Mouse (Mus musculus): ENCODE results near the gene Limch1. TPM values are rescaled to one million over a fixed set of nuclear protein-coding genes. Genes with fewer than 3 reads are reported as not detected.

The Limch1 gene
- polyA plus RNA-seq, 1 experiment from 2014 or later: 37.5 TPM

GRCm38 (mm10) chr5:66861232-66862035, 115.8 kb downstream of the Limch1 start:
- peak overlapping the region; percentile 31 for H3K27ac ChIP-seq (ENCODE audit: low read length)
- 39% methylated on average over 17 of the region's 17 CpGs for WGBS
- peak; percentile 73; the same call in 1 of the 2 replicates for ATAC-seq (ENCODE audit: low FRiP score, low TSS enrichment)
- H3K27me3 ChIP-seq (ENCODE audit: insufficient read depth, low read length): no peaks in the 10 kb centered on the region
- H3K4me1 ChIP-seq (ENCODE audit: insufficient read depth, low read length): peaks cover 17% of the 10 kb centered on the region
- no peaks in the 10 kb centered on the region for H3K9me3 ChIP-seq (ENCODE audit: low read length)
- no peak overlapping the region for H3K9ac ChIP-seq (replicated peaks; ENCODE audit: low read length)
- no peak overlapping the region for H3K4me2 ChIP-seq (replicated peaks; ENCODE audit: low read depth, low read length)
- H3K36me3 ChIP-seq (ENCODE audit: insufficient read depth, low read length): no peaks in the 10 kb centered on the region
- H3K4me3 ChIP-seq (ENCODE audit: low read length): no peak overlapping the region

- Histone ChIP-seq H3K4me2 (replicated peaks; ENCODE audit: low read depth, low read length) (no peak overlapping the region), H3K9me3 (ENCODE audit: low read length) (no peaks in the 10 kb centered on the region), H3K27ac (ENCODE audit: low read length) (0 out of 2 replicates have a peak overlapping the region, but pooled peaks have one; percentile 28), H3K36me3 (ENCODE audit: insufficient read depth, low read length) (no peaks in the 10 kb centered on the region), H3K9ac (replicated peaks; ENCODE audit: low read length) (no peak overlapping the region), H3K4me3 (ENCODE audit: low read length) (no peak overlapping the region), H3K4me1 (ENCODE audit: insufficient read depth, low read length) (peaks cover 17% of the 10 kb centered on the region), H3K27me3 (ENCODE audit: insufficient read depth, low read length) (no peaks in the 10 kb centered on the region)
- ATAC-seq (ENCODE audit: low FRiP score, low TSS enrichment): peak; percentile 50; the same call in 1 of the 2 replicates
- 33% methylated on average over 4 of the region's 4 CpGs for WGBS
Measured at GRCm38 (mm10) chr5:66862151-66862550, 116.5 kb downstream of the Limch1 start.

- Histone ChIP-seq H3K4me1 (ENCODE audit: insufficient read depth, low read length) (peaks cover 17% of the 10 kb centered on the region), H3K4me2 (replicated peaks; ENCODE audit: low read depth, low read length) (no peak overlapping the region), H3K9me3 (ENCODE audit: low read length) (no peaks in the 10 kb centered on the region), H3K9ac (replicated peaks; ENCODE audit: low read length) (no peak overlapping the region), H3K27ac (ENCODE audit: low read length) (no peak overlapping the region), H3K27me3 (ENCODE audit: insufficient read depth, low read length) (no peaks in the 10 kb centered on the region), H3K36me3 (ENCODE audit: insufficient read depth, low read length) (no peaks in the 10 kb centered on the region), H3K4me3 (ENCODE audit: low read length) (no peak overlapping the region)
- ATAC-seq (ENCODE audit: low FRiP score, low TSS enrichment): no peak
- whole genome bisulfite sequencing: 74% methylated on average over 5 of the region's 5 CpGs
Measured at GRCm38 (mm10) chr5:66865229-66865628, 119.6 kb downstream of the Limch1 start.

- H3K4me3 ChIP-seq (ENCODE audit: low read length): no peak overlapping the region
- H3K36me3 ChIP-seq (ENCODE audit: insufficient read depth, low read length): no peaks in the 10 kb centered on the region
- 65% methylated on average over 8 of the region's 8 CpGs for WGBS
- H3K27me3 ChIP-seq (ENCODE audit: insufficient read depth, low read length): no peaks in the 10 kb centered on the region
- H3K27ac ChIP-seq (ENCODE audit: low read length): no peak overlapping the region
- no peak for ATAC-seq (ENCODE audit: low FRiP score, low TSS enrichment)
- peaks cover 15% of the 10 kb centered on the region for H3K4me1 ChIP-seq (ENCODE audit: insufficient read depth, low read length)
- no peak overlapping the region for H3K4me2 ChIP-seq (replicated peaks; ENCODE audit: low read depth, low read length)
- no peaks in the 10 kb centered on the region for H3K9me3 ChIP-seq (ENCODE audit: low read length)
- no peak overlapping the region for H3K9ac ChIP-seq (replicated peaks; ENCODE audit: low read length)
Measured at GRCm38 (mm10) chr5:66866019-66866418, 120.4 kb downstream of the Limch1 start.

- no peak for ATAC-seq (ENCODE audit: low FRiP score, low TSS enrichment)
Measured at GRCm38 (mm10) chr5:66869545-66869944, 123.9 kb downstream of the Limch1 start.

GRCm38 (mm10) chr5:66871521-66872050, 126.0 kb downstream of the Limch1 start:
- Histone ChIP-seq H3K36me3 (ENCODE audit: insufficient read depth, low read length) (no peaks in the 10 kb centered on the region), H3K27ac (ENCODE audit: low read length) (no peak overlapping the region), H3K27me3 (ENCODE audit: insufficient read depth, low read length) (no peaks in the 10 kb centered on the region), H3K9me3 (ENCODE audit: low read length) (no peaks in the 10 kb centered on the region), H3K4me3 (ENCODE audit: low read length) (no peak overlapping the region), H3K4me2 (replicated peaks; ENCODE audit: low read depth, low read length) (no peak overlapping the region), H3K9ac (replicated peaks; ENCODE audit: low read length) (no peak overlapping the region), H3K4me1 (ENCODE audit: insufficient read depth, low read length) (peaks cover 5% of the 10 kb centered on the region; the same call in 1 of the 2 replicates)
- ATAC-seq (ENCODE audit: low FRiP score, low TSS enrichment): no peak
- 80% methylated on average over 11 of the region's 11 CpGs for WGBS

More at GRCm38 (mm10) chr5:66869545-66869944, 123.9 kb downstream of the Limch1 start:
- H3K4me3 ChIP-seq (ENCODE audit: low read length): no peak overlapping the region
- no peaks in the 10 kb centered on the region for H3K9me3 ChIP-seq (ENCODE audit: low read length)
- H3K36me3 ChIP-seq (ENCODE audit: insufficient read depth, low read length): no peaks in the 10 kb centered on the region
- H3K4me2 ChIP-seq (replicated peaks; ENCODE audit: low read depth, low read length): no peak overlapping the region
- H3K27ac ChIP-seq (ENCODE audit: low read length): no peak overlapping the region
- H3K27me3 ChIP-seq (ENCODE audit: insufficient read depth, low read length): no peaks in the 10 kb centered on the region
- WGBS: 94% methylated on average over 4 of the region's 4 CpGs
- no peak overlapping the region for H3K9ac ChIP-seq (replicated peaks; ENCODE audit: low read length)
- no peaks in the 10 kb centered on the region for H3K4me1 ChIP-seq (ENCODE audit: insufficient read depth, low read length)

GRCm38 (mm10) chr5:66872053-66872452, 126.4 kb downstream of the Limch1 start:
- H3K4me2 ChIP-seq (replicated peaks; ENCODE audit: low read depth, low read length): no peak overlapping the region
- no peaks in the 10 kb centered on the region for H3K36me3 ChIP-seq (ENCODE audit: insufficient read depth, low read length)
- H3K27me3 ChIP-seq (ENCODE audit: insufficient read depth, low read length): no peaks in the 10 kb centered on the region
- H3K4me3 ChIP-seq (ENCODE audit: low read length): no peak overlapping the region
- H3K9ac ChIP-seq (replicated peaks; ENCODE audit: low read length): no peak overlapping the region
- WGBS: 90% methylated on average over 4 of the region's 4 CpGs
- H3K27ac ChIP-seq (ENCODE audit: low read length): no peak overlapping the region
- no peaks in the 10 kb centered on the region for H3K9me3 ChIP-seq (ENCODE audit: low read length)
- no peak for ATAC-seq (ENCODE audit: low FRiP score, low TSS enrichment)
- H3K4me1 ChIP-seq (ENCODE audit: insufficient read depth, low read length): peaks cover 5% of the 10 kb centered on the region; the same call in 1 of the 2 replicates

GRCm38 (mm10) chr5:66872681-66873080, 127.1 kb downstream of the Limch1 start:
- Histone ChIP-seq H3K27me3 (ENCODE audit: insufficient read depth, low read length) (no peaks in the 10 kb centered on the region), H3K4me3 (ENCODE audit: low read length) (no peak overlapping the region), H3K4me1 (ENCODE audit: insufficient read depth, low read length) (peaks cover 5% of the 10 kb centered on the region; the same call in 1 of the 2 replicates), H3K36me3 (ENCODE audit: insufficient read depth, low read length) (no peaks in the 10 kb centered on the region), H3K9me3 (ENCODE audit: low read length) (no peaks in the 10 kb centered on the region), H3K9ac (replicated peaks; ENCODE audit: low read length) (no peak overlapping the region), H3K27ac (ENCODE audit: low read length) (no peak overlapping the region), H3K4me2 (replicated peaks; ENCODE audit: low read depth, low read length) (no peak overlapping the region)
- 78% methylated on average over 6 of the region's 6 CpGs for WGBS
- ATAC-seq (ENCODE audit: low FRiP score, low TSS enrichment): no peak

GRCm38 (mm10) chr5:66876018-66876805, 130.6 kb downstream of the Limch1 start:
- Histone ChIP-seq H3K36me3 (ENCODE audit: insufficient read depth, low read length) (no peaks in the 10 kb centered on the region), H3K27ac (ENCODE audit: low read length) (no peak overlapping the region), H3K4me3 (ENCODE audit: low read length) (no peak overlapping the region), H3K27me3 (ENCODE audit: insufficient read depth, low read length) (no peaks in the 10 kb centered on the region), H3K9ac (replicated peaks; ENCODE audit: low read length) (no peak overlapping the region), H3K4me2 (replicated peaks; ENCODE audit: low read depth, low read length) (no peak overlapping the region), H3K4me1 (ENCODE audit: insufficient read depth, low read length) (peaks cover 6% of the 10 kb centered on the region; the same call in 1 of the 2 replicates), H3K9me3 (ENCODE audit: low read length) (no peaks in the 10 kb centered on the region)
- ATAC-seq (ENCODE audit: low FRiP score, low TSS enrichment): no peak
- 41% methylated on average over 10 of the region's 10 CpGs for WGBS
